8 mouse cellular contexts compared by ENCODE assay signal in the genomic region with DNA sequence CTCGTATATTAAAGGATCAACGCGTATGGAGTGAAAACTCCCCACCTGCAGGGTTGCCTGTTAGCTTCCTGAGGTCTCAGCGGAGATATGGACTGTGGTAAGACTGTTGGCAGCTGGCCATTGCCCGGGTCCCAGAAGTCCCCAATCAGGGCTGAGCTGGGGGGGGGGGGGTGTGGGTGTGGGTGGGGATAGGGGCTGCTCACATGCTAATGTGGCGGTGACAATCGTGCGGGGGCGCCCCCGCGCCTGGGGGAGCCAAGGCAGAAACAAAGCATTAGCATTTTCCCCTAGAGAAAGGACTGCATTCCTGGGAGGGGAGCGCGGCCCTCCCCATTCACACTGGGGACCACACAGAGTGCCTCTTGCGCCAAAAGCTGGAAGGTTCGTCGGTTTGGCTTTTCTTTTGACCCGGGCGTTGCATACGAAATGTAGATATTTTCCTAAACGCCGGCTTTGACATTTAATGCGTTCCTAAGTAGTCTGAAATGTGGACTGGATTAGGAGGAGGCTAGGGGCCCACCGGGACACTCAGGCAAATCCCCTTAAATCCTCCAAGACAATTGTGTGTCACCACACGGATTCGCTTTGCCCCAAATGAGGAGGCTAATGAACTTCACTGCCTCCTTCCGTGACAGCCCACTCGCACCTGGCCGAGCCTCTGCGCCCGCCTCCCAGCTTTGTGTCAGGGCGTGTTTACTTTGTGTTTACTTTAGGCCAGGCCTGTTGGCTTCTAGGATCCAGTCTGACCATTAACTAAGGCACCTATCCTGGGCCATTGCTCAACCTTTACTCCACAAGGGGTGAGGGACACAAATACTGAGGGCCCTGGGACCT. TPM values are rescaled to one million over a fixed set of nuclear protein-coding genes. Genes with fewer than 3 reads are reported as not detected.
DNase-seq lines count a peak whose midpoint lies in the region; ATAC-seq lines count a peak whose summit lies in the region.

No protein-coding gene starts in this region.

- H3K4me3 ChIP-seq in hindbrain, embryonic 16.5 days (ENCODE audit: low read length): peak overlapping the region; percentile 25
- H3K4me3 ChIP-seq in liver, embryonic 15.5 days (replicated peaks): peak overlapping the region; percentile 46
- peak overlapping the region; percentile 30 for H3K4me3 ChIP-seq in neural tube, embryonic 15.5 days (replicated peaks)

- WGBS in hindbrain, embryonic 16.5 days: 6% methylated on average over 31 of the region's 31 CpGs
- WGBS in liver, embryonic 15.5 days (ENCODE audit: insufficient replicate concordance): 23% methylated on average over 31 of the region's 31 CpGs
- 5% methylated on average over 29 of the region's 31 CpGs for WGBS in neural tube, embryonic 15.5 days

- H3K9me3 ChIP-seq in hindbrain, embryonic 16.5 days (ENCODE audit: control insufficient read depth, low read length): no peaks in the 10 kb centered on the region
- H3K9me3 ChIP-seq in liver, embryonic 15.5 days (replicated peaks): no peaks in the 10 kb centered on the region
- no peaks in the 10 kb centered on the region for H3K9me3 ChIP-seq in neural tube, embryonic 15.5 days (replicated peaks)

- peak; percentile 75 for ATAC-seq in hindbrain, embryonic 16.5 days
- ATAC-seq in liver, embryonic 15.5 days (ENCODE audit: insufficient read depth): peak; percentile 79
- ATAC-seq in neural tube, embryonic 15.5 days (ENCODE audit: low FRiP score): no peak; the same call in 1 of the 2 replicates

- H3K36me3 ChIP-seq in hindbrain, embryonic 16.5 days (ENCODE audit: control insufficient read depth, insufficient read depth, low read length): peaks cover 10% of the 10 kb centered on the region; the same call in 1 of the 2 replicates
- H3K36me3 ChIP-seq in liver, embryonic 15.5 days (replicated peaks): peaks cover 29% of the 10 kb centered on the region
- H3K36me3 ChIP-seq in neural tube, embryonic 15.5 days: peaks cover 31% of the 10 kb centered on the region

- peak overlapping the region; percentile 19 for H3K9ac ChIP-seq in hindbrain, embryonic 16.5 days (ENCODE audit: low read depth, low read length)
- no peak overlapping the region for H3K9ac ChIP-seq in liver, embryonic 15.5 days
- 0 out of 2 replicates have a peak overlapping the region, but pooled peaks have one; percentile 17 for H3K9ac ChIP-seq in neural tube, embryonic 15.5 days (replicated peaks)

- no peak overlapping the region for H3K27ac ChIP-seq in hindbrain, embryonic 16.5 days (ENCODE audit: low read depth, low read length)
- peak overlapping the region; percentile 74 for H3K27ac ChIP-seq in liver, embryonic 15.5 days (replicated peaks)
- no peak overlapping the region for H3K27ac ChIP-seq in neural tube, embryonic 15.5 days (replicated peaks)

- no peaks in the 10 kb centered on the region for H3K27me3 ChIP-seq in hindbrain, embryonic 16.5 days (replicated peaks; ENCODE audit: control insufficient read depth, insufficient read depth, low read length)
- no peaks in the 10 kb centered on the region for H3K27me3 ChIP-seq in liver, embryonic 15.5 days
- H3K27me3 ChIP-seq in neural tube, embryonic 15.5 days (replicated peaks): no peaks in the 10 kb centered on the region

- DNase-seq in kidney, adult 11 months: peak; percentile 29
- DNase-seq in kidney, adult 9 months: no peak
- DNase-seq in embryo, embryonic 9.5 days (ENCODE audit: extremely low spot score): peak; percentile 82
- DNase-seq in layer of hippocampus, adult 11-12 months (ENCODE audit: low spot score): no peak
- DNase-seq in right cerebral cortex, postnatal 10 days (ENCODE audit: low spot score in 2 of 2): no peak

- peak overlapping the region; percentile 54 for H3K4me2 ChIP-seq in hindbrain, embryonic 16.5 days (ENCODE audit: low read length)
- peak overlapping the region; percentile 71 for H3K4me2 ChIP-seq in liver, embryonic 15.5 days
- H3K4me2 ChIP-seq in neural tube, embryonic 15.5 days: peak overlapping the region; percentile 61

- peaks cover 4% of the 10 kb centered on the region; the same call in 1 of the 2 replicates for H3K4me1 ChIP-seq in hindbrain, embryonic 16.5 days (ENCODE audit: control insufficient read depth, insufficient read depth, low read depth, low read length)
- peaks cover 15% of the 10 kb centered on the region for H3K4me1 ChIP-seq in liver, embryonic 15.5 days (replicated peaks)
- peaks cover 11% of the 10 kb centered on the region for H3K4me1 ChIP-seq in neural tube, embryonic 15.5 days

RNA-seq across cellular contexts. Expression of gene Trim71, which starts 20.2 kb away (rescaled TPM):
- 0.14 and 0.24 TPM in 2 replicates for polyA plus RNA-seq in hindbrain, embryonic 16.5 days (2015; fragmentation: Nextera tagmentation; extraction: Ambion mirVana)
- polyA plus RNA-seq in liver, embryonic 15.5 days (2015; fragmentation: Nextera tagmentation; extraction: Ambion mirVana): 0.86 TPM in 2 replicates
- polyA plus RNA-seq in neural tube, embryonic 15.5 days (2015; fragmentation: Nextera tagmentation; extraction: Ambion mirVana): 0.35 and 0.54 TPM in 2 replicates

RNA-seq across cellular contexts. Expression of gene Cnot10, which starts 55.6 kb away (rescaled TPM):
- polyA plus RNA-seq in hindbrain, embryonic 16.5 days (2015; fragmentation: Nextera tagmentation; extraction: Ambion mirVana): 52.1 and 57.1 TPM in 2 replicates
- polyA plus RNA-seq in liver, embryonic 15.5 days (2015; fragmentation: Nextera tagmentation; extraction: Ambion mirVana): 22.8 and 24.9 TPM in 2 replicates
- polyA plus RNA-seq in neural tube, embryonic 15.5 days (2015; fragmentation: Nextera tagmentation; extraction: Ambion mirVana): 54.2 and 57.8 TPM in 2 replicates

Comparison
In these comparisons a context has a peak if more than half of its experiments do, and no peak if none do; other contexts are left out.
1. DNase-seq: peak in kidney, adult 11 months (single experiment) and embryo, embryonic 9.5 days (single experiment); none in kidney, adult 9 months (single experiment), layer of hippocampus, adult 11-12 months (single experiment) and right cerebral cortex, postnatal 10 days (0 of 2).
2. Peak in every context shown above with its lines, with median percentiles within 50 percentile points of each other: H3K4me2 ChIP-seq and H3K4me3 ChIP-seq.